Mouse (Mus musculus): ENCODE results near the gene Ormdl3. TPM values are rescaled to one million over a fixed set of nuclear protein-coding genes. Genes with fewer than 3 reads are reported as not detected.
A peak's percentile ranks its signal among the peaks of the same experiment; 100 is the strongest.

The Ormdl3 gene
- polyA plus RNA-seq, 1 experiment from 2014 or later: 59.4 TPM

GRCm38 (mm10) chr11:98586087-98586891, 879 bp downstream of the Ormdl3 start:
- ATAC-seq (replicated peaks; ENCODE audit: low FRiP score): peak; percentile 28
- WGBS: 2% methylated on average over 22 of the region's 22 CpGs

GRCm38 (mm10) chr11:98584629-98585177, 2.5 kb downstream of the Ormdl3 start:
- Histone ChIP-seq H3K27ac (no peak overlapping the region), H3K36me3 (peaks cover 32% of the 10 kb centered on the region), H3K4me2 (0 out of 2 replicates have a peak overlapping the region, but pooled peaks have one; percentile 80), H3K27me3 (no peaks in the 10 kb centered on the region), H3K4me1 (peaks cover 46% of the 10 kb centered on the region), H3K9me3 (replicated peaks) (no peaks in the 10 kb centered on the region), H3K9ac (no peak overlapping the region; the same call in 1 of the 2 replicates), H3K4me3 (replicated peaks) (no peak overlapping the region)
- no peak for ATAC-seq (replicated peaks; ENCODE audit: low FRiP score)
- WGBS: 92% methylated on average over 6 of the region's 6 CpGs

More at GRCm38 (mm10) chr11:98586087-98586891, 879 bp downstream of the Ormdl3 start:
- Histone ChIP-seq H3K27me3 (peaks cover 4% of the 10 kb centered on the region), H3K27ac (peak overlapping the region; percentile 87), H3K36me3 (peaks cover 23% of the 10 kb centered on the region), H3K4me1 (peaks cover 53% of the 10 kb centered on the region), H3K4me3 (replicated peaks) (peak overlapping the region; percentile 86), H3K4me2 (peak overlapping the region; percentile 80), H3K9me3 (replicated peaks) (no peaks in the 10 kb centered on the region), H3K9ac (peak overlapping the region; percentile 87)

GRCm38 (mm10) chr11:98584146-98584545, 3.0 kb downstream of the Ormdl3 start:
- ATAC-seq (replicated peaks; ENCODE audit: low FRiP score): no peak
- Histone ChIP-seq H3K9ac (no peak overlapping the region), H3K9me3 (replicated peaks) (no peaks in the 10 kb centered on the region), H3K27ac (no peak overlapping the region), H3K4me2 (no peak overlapping the region), H3K27me3 (no peaks in the 10 kb centered on the region), H3K36me3 (peaks cover 32% of the 10 kb centered on the region), H3K4me3 (replicated peaks) (no peak overlapping the region), H3K4me1 (peaks cover 43% of the 10 kb centered on the region)
- WGBS: 37% methylated on average over 1 of the region's 1 CpGs

- H3K4me1 ChIP-seq: peaks cover 37% of the 10 kb centered on the region
- H3K4me2 ChIP-seq: no peak overlapping the region
- no peaks in the 10 kb centered on the region for H3K27me3 ChIP-seq
- H3K36me3 ChIP-seq: peaks cover 32% of the 10 kb centered on the region
- H3K4me3 ChIP-seq (replicated peaks): no peak overlapping the region
- H3K9me3 ChIP-seq (replicated peaks): no peaks in the 10 kb centered on the region
- ATAC-seq (replicated peaks; ENCODE audit: low FRiP score): no peak
- no peak overlapping the region for H3K27ac ChIP-seq
- no peak overlapping the region for H3K9ac ChIP-seq
- WGBS: 48% methylated on average over 3 of the region's 3 CpGs
Observed at GRCm38 (mm10) chr11:98583571-98583970, 3.6 kb downstream of the Ormdl3 start.

GRCm38 (mm10) chr11:98583265-98583552, 4.0 kb downstream of the Ormdl3 start:
- no peaks in the 10 kb centered on the region for H3K27me3 ChIP-seq
- H3K36me3 ChIP-seq: peaks cover 32% of the 10 kb centered on the region
- peaks cover 34% of the 10 kb centered on the region for H3K4me1 ChIP-seq
- H3K4me3 ChIP-seq (replicated peaks): no peak overlapping the region
- ATAC-seq (replicated peaks; ENCODE audit: low FRiP score): no peak
- no peak overlapping the region for H3K9ac ChIP-seq
- no peak overlapping the region for H3K27ac ChIP-seq
- H3K9me3 ChIP-seq (replicated peaks): no peaks in the 10 kb centered on the region
- WGBS: 87% methylated on average over 3 of the region's 3 CpGs
- H3K4me2 ChIP-seq: no peak overlapping the region

GRCm38 (mm10) chr11:98582551-98583264, 4.5 kb downstream of the Ormdl3 start:
- H3K36me3 ChIP-seq: peaks cover 32% of the 10 kb centered on the region
- H3K9ac ChIP-seq: no peak overlapping the region
- no peak overlapping the region for H3K4me2 ChIP-seq
- H3K27ac ChIP-seq: no peak overlapping the region
- ATAC-seq (replicated peaks; ENCODE audit: low FRiP score): no peak
- no peaks in the 10 kb centered on the region for H3K27me3 ChIP-seq
- no peak overlapping the region for H3K4me3 ChIP-seq (replicated peaks)
- peaks cover 29% of the 10 kb centered on the region for H3K4me1 ChIP-seq
- WGBS: 89% methylated on average over 12 of the region's 12 CpGs
- no peaks in the 10 kb centered on the region for H3K9me3 ChIP-seq (replicated peaks)

GRCm38 (mm10) chr11:98582030-98582388, 5.2 kb downstream of the Ormdl3 start:
- H3K9ac ChIP-seq: no peak overlapping the region
- no peak for ATAC-seq (replicated peaks; ENCODE audit: low FRiP score)
- WGBS: 83% methylated on average over 8 of the region's 8 CpGs

GRCm38 (mm10) chr11:98581286-98582029, 5.7 kb downstream of the Ormdl3 start:
- Histone ChIP-seq H3K4me1 (peaks cover 23% of the 10 kb centered on the region), H3K4me3 (replicated peaks) (no peak overlapping the region), H3K4me2 (no peak overlapping the region), H3K9me3 (replicated peaks) (no peaks in the 10 kb centered on the region), H3K9ac (no peak overlapping the region), H3K27ac (no peak overlapping the region), H3K27me3 (no peaks in the 10 kb centered on the region), H3K36me3 (peaks cover 32% of the 10 kb centered on the region)
- WGBS: 69% methylated on average over 17 of the region's 17 CpGs
- ATAC-seq (replicated peaks; ENCODE audit: low FRiP score): no peak

More at GRCm38 (mm10) chr11:98582030-98582388, 5.2 kb downstream of the Ormdl3 start:
- Histone ChIP-seq H3K4me3 (replicated peaks) (no peak overlapping the region), H3K27me3 (no peaks in the 10 kb centered on the region), H3K4me2 (no peak overlapping the region), H3K9me3 (replicated peaks) (no peaks in the 10 kb centered on the region), H3K4me1 (peaks cover 24% of the 10 kb centered on the region), H3K27ac (no peak overlapping the region), H3K36me3 (peaks cover 32% of the 10 kb centered on the region)

GRCm38 (mm10) chr11:98580301-98581121, 6.7 kb downstream of the Ormdl3 start:
- Histone ChIP-seq H3K4me3 (replicated peaks) (no peak overlapping the region), H3K27me3 (no peaks in the 10 kb centered on the region), H3K9me3 (replicated peaks) (no peaks in the 10 kb centered on the region), H3K36me3 (peaks cover 32% of the 10 kb centered on the region), H3K4me1 (peaks cover 13% of the 10 kb centered on the region), H3K27ac (no peak overlapping the region), H3K9ac (no peak overlapping the region), H3K4me2 (no peak overlapping the region)
- 72% methylated on average over 16 of the region's 16 CpGs for WGBS
- ATAC-seq (replicated peaks; ENCODE audit: low FRiP score): peak; percentile 54; the same call in 1 of the 2 replicates

GRCm38 (mm10) chr11:98577776-98578175, 9.4 kb downstream of the Ormdl3 start:
- Histone ChIP-seq H3K4me3 (replicated peaks) (no peak overlapping the region), H3K27ac (no peak overlapping the region), H3K36me3 (peaks cover 24% of the 10 kb centered on the region), H3K9me3 (replicated peaks) (no peaks in the 10 kb centered on the region), H3K9ac (no peak overlapping the region), H3K4me2 (no peak overlapping the region), H3K4me1 (no peaks in the 10 kb centered on the region), H3K27me3 (no peaks in the 10 kb centered on the region)
- no peak for ATAC-seq (replicated peaks; ENCODE audit: low FRiP score)
- 89% methylated on average over 5 of the region's 5 CpGs for WGBS

- WGBS: 82% methylated on average over 6 of the region's 6 CpGs
Observed at GRCm38 (mm10) chr11:98569461-98569860, 17.7 kb downstream of the Ormdl3 start.

More at GRCm38 (mm10) chr11:98569461-98569860, 17.7 kb downstream of the Ormdl3 start:
- Histone ChIP-seq H3K4me2 (no peak overlapping the region), H3K4me1 (no peaks in the 10 kb centered on the region), H3K9ac (no peak overlapping the region), H3K9me3 (replicated peaks) (no peaks in the 10 kb centered on the region), H3K36me3 (no peaks in the 10 kb centered on the region), H3K4me3 (replicated peaks) (no peak overlapping the region), H3K27ac (no peak overlapping the region), H3K27me3 (no peaks in the 10 kb centered on the region)
- no peak for ATAC-seq (replicated peaks; ENCODE audit: low FRiP score)

Measured in kidney, embryonic 15.5 days (tissue).